Mouse (Mus musculus): ENCODE results near the gene Retreg2. TPM values are rescaled to one million over a fixed set of nuclear protein-coding genes. Genes with fewer than 3 reads are reported as not detected.
A peak's percentile ranks its signal among the peaks of the same experiment; 100 is the strongest.

Retreg2 gene
- total RNA-seq (2021): 10 to 100 TPM; 22.2 to 23.5 TPM

GRCm38 (mm10) chr1:75142301-75143261 lies at the start of gene Retreg2, which contains the start of gene Cnppd1:
TSS of gene Retreg2 (plus strand) at chr1:75142778.
TSS of gene Cnppd1 (minus strand) at chr1:75142711.
- intact Hi-C loops (cut with DNase I): loop anchor here (1.0 kb wide), 1 partner anchor 26 kb away; the partner anchor contains the start of gene Zfand2b
- DNase-seq: peak; percentile 95 to 99

DNA sequence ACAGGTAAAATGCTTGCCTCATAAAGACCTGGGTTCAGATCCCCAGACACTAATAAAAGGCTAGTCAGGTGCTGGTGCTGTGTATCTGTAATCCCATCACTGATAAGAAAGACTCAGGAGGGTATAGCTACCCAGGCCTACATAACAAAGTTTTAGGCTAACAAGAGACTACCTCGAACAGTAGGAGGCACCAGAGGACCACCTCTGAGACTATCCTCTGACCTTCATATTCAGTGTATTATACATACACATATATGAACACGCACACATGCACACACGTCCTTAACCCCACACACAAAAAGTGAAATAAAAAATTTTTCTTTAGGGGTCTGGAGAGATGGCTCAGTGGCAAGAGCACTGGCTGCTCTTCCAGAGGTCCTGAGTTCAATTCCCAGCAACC lies 20.4 kb upstream of the Retreg2 start:
- intact Hi-C loops (cut with DNase I): no loop called here
- no peak for DNase-seq

DNA sequence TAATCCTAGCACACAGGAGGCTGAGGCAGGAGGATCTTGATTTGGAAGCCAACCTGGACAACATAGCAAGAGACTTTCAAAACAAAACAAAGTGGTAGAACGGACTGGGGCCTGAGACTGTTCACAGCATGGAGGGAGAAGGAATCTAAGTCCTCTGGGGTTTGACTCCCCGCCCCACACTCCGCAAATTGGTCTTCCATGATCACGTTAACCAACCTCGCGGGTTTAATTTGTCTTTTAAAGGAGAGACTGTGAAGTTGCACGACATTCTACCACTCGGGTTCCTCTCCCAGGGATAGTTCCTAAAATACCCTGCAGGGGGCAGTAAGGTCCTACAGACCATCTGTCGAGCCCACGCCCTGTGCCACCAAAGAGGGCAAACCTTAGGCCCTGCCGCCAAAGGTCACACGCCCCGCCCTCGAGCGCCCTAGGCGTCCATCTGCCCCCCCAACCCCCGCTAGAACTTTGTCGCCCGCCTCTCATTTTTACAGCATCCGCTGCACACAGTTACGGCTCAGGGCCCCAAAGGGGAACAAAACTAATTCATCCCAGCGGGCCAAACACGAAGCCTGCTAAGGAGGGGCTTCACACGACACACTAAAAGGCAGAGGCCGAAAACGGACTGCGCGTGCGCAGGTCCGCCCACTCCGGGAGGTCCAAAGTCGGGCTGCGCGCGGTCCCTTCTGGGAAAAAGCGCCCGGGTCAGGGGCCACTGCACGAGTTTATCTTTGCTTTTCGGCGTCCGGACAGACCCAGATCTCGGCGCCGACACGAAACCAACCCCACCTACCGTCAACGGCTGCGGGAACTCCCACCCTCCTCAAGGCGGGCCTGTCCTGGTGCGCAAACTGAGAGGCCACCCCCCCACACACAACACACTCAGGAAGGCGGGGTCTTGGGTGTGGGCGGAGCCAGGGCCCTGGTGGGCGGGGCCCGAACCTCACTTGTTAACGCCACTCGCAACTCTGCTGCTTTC lies 17.9 kb upstream of the Retreg2 start, which contains the start of gene Nhej1:
Gene Nhej1 (minus strand): TSS at position 855 of the 976 bp plus-strand sequence.
- peak; percentile 96 to 97 for DNase-seq
- intact Hi-C loops (cut with DNase I): no loop called here

DNA sequence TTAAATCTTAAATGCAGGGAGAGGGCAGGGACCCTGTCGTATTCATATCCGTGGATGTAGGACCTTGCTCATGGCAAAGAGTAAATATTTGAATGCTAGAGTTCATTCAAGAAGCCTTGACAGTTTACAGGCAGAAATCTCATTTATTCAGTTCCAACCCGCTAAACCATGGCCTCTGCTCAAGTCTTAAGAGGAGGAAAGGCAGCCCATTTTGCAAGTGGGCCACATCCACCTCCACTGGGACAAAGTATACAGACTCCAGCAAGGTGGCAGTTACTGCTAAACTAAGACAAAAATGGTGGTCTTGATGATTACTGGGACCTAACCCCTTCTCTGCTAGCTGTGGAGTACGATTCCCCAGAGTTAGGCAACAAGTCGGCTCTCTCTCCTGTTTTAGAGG lies 17.2 kb upstream of the Retreg2 start:
- intact Hi-C loops (cut with DNase I): no loop called here
- no peak for DNase-seq

DNA sequence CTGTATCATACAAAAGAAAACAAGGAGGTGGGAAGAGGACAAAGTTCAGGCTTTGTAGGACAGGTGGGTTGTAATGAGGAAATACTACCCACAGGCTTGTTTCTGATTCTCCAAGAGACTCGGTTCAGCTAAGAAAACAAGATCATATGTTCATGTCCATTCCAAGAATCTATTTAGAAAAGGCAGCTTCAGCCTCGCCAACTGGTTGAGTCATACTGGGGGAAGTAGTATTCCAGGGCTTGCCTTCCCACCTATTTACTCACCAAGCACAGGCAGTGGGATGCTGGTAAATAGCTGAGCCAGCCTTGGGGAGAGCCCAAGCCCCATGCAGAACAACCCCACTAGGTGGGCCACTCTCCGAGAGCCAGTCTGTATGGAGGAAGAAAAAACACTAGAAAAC lies 13.9 kb upstream of the Retreg2 start:
- no peak for DNase-seq
- intact Hi-C loops (cut with DNase I): no loop called here

DNA sequence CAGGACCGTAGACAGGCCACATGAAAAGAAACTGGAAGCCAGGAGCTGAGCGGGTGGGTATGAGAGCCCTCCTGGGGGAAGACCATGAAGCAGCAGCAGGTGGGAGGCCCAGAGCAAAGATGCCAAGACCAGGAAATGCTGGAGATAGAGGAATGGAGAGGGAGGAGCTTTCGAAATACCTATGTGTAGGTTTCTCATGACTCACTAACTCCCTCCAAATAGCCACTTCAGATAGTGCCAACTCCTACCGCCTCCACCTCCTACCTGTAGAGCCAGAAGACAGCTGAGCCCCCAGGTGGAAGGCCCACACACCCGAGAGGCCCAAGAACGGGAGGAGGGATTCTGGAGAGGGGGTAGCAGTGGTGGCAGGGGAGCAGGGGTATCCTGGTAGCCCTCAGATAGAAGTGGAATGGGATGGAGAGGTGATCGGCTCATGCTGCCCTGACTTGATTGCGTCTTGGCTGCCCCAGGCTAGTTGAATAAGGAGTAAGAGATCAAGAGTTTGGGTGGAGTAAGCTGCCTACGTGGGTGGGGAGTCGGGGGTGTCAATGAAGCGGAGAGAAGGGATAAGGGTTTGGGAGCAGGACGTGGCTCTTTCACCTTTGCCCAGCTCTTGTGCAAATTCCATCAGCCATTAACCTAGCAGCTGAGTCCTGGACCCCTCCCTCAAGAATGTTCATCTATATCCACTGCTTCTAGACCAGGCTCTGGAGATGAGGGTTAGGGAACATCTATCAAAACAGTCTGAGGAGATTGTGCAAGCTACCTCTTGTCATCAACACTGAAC lies 9.0 kb upstream of the Retreg2 start, which contains the start of gene Slc23a3:
Gene Slc23a3 (minus strand): TSS at position 470 of the 787 bp plus-strand sequence.
- intact Hi-C loops (cut with DNase I): no loop called here
- DNase-seq: no peak

DNA sequence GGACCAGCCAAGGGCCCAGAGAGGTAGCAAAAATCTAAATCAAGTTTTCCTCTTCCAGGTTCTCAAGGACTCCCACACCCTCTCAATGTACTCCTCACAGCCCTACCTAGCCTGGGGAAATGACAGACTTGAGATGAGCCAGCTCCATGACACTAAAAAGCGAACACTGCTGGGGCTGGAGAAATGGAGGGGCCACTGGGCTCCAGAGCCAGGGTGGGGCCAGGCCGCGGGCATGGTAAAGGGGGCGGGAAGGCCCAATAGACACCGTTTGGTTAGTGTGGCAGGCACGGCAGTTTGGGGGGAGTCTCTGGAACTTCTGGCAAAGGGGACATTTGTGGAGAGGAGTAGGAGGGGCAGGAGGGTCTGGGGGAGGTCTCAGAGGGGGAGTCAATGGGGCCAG lies 6.3 kb upstream of the Retreg2 start:
- DNase-seq: no peak
- intact Hi-C loops (cut with DNase I): no loop called here

DNA sequence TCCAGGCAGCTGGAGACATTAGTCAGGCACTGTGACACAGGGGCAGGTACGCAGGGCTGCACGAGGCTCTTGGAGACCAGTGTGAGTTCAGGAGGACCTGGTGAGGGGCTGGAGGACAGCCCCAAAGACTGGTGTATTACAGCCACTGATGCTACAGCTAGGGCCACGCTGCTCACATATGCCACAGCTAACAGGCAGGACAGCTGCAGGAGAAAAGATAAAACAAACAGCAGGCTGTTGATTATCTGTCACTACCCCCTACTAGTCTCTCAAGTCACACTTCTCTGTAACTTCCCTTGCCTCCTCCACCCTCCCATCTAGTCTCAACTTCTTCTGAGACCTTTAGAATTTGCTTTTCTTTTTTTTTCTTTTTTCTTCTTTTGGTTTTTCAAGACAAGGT lies 5.8 kb upstream of the Retreg2 start:
- no peak for DNase-seq
- intact Hi-C loops (cut with DNase I): no loop called here

DNA sequence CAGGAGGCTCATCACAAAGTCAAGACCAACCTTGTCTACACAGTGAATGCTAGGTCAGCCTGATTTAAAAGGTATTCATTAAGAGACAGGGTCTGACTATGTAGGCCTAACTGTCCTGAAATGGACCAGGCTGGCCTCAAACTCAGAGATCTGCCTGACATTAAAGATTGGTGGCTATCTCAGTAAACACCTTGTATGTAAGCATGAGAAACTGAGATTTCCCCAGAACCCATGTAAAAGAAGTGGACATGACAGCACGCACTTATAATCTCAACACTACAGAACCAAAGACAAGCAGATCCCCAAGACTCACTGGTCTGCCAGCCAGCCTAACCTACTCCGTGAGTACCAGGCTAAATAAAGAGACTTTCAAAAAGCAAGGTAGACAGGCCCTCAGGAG lies 4.1 kb upstream of the Retreg2 start:
- intact Hi-C loops (cut with DNase I): no loop called here
- DNase-seq: no peak

- intact Hi-C loops (cut with DNase I): no loop called here
- DNase-seq: no peak
Observed at GRCm38 (mm10) chr1:75140601-75141190, 1.9 kb upstream of the Retreg2 start.

DNA sequence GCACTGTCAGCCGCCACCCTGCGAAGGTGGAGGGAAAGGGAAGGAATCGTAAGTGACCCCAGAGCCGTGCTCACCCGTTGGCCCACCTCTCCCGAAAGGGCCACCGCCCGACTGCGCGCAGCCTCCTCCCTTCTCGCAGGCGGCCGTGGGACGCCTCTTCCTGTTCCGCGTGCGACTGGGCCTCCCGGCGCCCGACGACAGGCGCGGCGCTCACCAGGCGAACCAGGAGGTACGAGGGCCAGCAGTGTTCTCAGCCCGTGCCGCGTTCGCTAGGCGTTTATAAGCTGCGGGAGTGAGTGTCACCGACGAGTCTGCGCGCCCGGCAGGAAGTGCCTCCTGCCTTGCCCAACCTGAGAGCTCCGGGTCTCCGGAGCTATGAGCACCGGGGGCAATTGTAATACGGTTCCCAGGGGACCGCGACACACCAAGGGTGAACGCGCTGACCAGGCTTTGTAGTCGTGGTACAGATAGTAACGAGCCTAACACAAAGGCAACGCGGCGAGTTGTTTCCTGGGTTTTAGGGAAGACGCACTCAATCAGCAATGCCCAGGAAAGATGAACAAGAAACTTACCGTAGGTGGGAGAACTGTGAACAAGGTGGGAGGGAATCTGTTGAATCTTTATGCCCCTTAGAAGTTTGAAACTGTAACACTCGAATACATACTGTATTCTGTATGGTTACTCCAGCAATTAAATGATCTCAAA lies 940 bp upstream of the Retreg2 start:
- intact Hi-C loops (cut with DNase I): no loop called here

GRCm38 (mm10) chr1:75145589-75145988 lies 3.0 kb downstream of the Retreg2 start:
- no peak for DNase-seq
- intact Hi-C loops (cut with DNase I): no loop called here

More for the DNA sequence above, 940 bp upstream of the Retreg2 start:
- DNase-seq: peak; percentile 76 to 86

- no peak for DNase-seq
- intact Hi-C loops (cut with DNase I): no loop called here
Observed at GRCm38 (mm10) chr1:75147411-75148135, 5.0 kb downstream of the Retreg2 start.

GRCm38 (mm10) chr1:75148727-75149126 lies 6.1 kb downstream of the Retreg2 start:
- no peak for DNase-seq
- intact Hi-C loops (cut with DNase I): no loop called here

GRCm38 (mm10) chr1:75155837-75156236 lies 13.3 kb downstream of the Retreg2 start:
- intact Hi-C loops (cut with DNase I): no loop called here
- no peak for DNase-seq

- intact Hi-C loops (cut with DNase I): no loop called here
- DNase-seq: no peak
Observed at GRCm38 (mm10) chr1:75158990-75159389, 16.4 kb downstream of the Retreg2 start.

DNA sequence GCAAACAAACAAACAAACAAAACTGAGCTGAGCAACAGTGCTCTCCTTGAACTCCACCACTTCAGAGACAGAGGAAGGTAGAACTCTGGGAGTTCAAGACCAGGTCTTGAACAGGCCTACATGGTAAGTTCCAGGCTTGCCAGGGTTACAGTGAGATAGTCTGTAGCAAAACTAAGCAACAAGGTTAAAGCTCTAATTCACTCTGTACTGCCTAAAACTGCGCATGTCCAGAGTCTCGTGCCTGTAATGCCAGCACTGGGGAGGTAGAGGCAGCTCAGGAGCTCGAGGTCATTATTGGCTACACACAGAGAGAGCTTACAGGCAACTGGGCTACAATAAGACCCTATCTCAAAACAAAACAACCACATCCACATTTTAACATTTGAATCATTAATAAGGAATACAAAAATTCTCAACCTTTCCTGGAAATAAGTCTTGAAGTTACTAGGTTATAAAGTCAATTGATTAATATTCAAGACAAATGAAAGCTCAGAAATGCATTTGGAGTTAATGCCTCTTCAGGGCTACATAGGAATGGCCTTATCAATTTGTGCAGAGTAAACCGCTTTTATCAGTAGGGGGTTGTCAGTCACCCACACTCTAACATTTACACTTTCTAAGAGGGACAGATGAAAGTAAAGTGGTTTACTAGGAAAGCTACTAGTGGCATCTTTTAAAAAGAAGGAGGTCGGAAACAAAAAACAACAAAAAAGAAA lies 17.1 kb downstream of the Retreg2 start:
- no peak for DNase-seq
- intact Hi-C loops (cut with DNase I): no loop called here

- DNase-seq: no peak
- intact Hi-C loops (cut with DNase I): no loop called here
Observed at GRCm38 (mm10) chr1:75160256-75160617, 17.7 kb downstream of the Retreg2 start.
